Mouse (Mus musculus) kidney, adult 2 months (tissue): ENCODE results near the gene Clcn1.

Experiments
- CTCF ChIP-seq: fragments of 200-500 bp; conservative IDR thresholded peaks from 2 replicates; pipeline ENCODE4 v1.5.1; 2011; ENCODE audit warnings: low read depth, mild to moderate bottlenecking, control low read depth, low read length, moderate library complexity, mixed read lengths; ENCODE audit not compliant: insufficient read depth, insufficient read length
- POLR2A ChIP-seq: fragments of 200-500 bp; IDR thresholded peaks from one replicate; pipeline ENCODE4 v1.6.1; 2011; ENCODE audit warnings: low read depth, low read length, control low read depth

DNA sequence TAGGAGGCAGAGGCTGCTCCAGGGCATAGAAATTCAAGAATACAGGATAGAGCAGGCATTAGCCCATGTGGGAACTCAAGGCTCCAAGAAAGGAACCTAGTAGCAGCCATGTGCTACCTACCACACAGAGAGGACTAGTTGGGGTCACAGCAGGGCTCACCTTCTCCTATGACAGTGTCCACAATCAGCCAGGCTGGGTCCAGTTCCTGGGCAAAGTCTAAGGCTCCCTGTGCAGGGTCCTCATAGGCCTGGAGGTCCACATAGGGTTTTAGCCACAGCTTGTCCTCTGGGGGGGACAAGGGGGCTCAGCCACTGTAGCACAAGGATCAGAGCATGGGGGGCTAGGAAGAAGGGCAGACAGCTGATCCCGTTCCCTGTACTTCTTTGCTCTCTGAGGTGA, 76.0 kb downstream of the Clcn1 start:
- TF ChIP-seq CTCF (no peak), POLR2A (no peak)
